Mouse (Mus musculus): ENCODE measurements at regions not wholly inside any gene's neighbourhood (a gene's known extent, or its start where the extent isn't known, plus 50 kb on each side); places are given as distances from the start of the nearest gene placed in this dataset.

DNA sequence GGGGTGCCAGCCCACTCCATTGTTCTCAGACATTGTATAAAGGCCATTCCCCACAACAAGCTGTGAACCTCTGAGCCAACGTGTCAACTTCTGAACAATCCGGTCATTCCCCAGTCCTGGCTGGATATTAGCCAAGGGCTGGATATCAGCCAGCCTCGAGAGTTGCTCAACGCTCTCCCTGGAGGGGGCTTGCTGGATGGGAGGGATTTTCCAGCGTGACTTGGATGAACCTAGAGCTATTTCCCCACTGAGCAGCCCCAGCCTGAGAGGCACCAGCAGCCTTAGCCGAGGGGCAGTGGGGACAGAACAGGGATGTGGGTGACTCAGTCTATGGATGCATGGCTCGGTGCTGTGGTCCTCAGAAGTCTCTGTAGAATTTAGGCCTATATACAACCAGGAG is 51.0 kb upstream of the Wnt11 start:
- Histone ChIP-seq H3K9ac (replicated peaks; ENCODE audit: low read length) (no peak overlapping the region), H3K4me3 (replicated peaks; ENCODE audit: low read depth, low read length) (no peak overlapping the region), H3K4me1 (ENCODE audit: control insufficient read depth, insufficient read depth, low read length) (peaks cover 10% of the 10 kb centered on the region), H3K27ac (replicated peaks; ENCODE audit: low read depth, low read length) (peak overlapping the region; percentile 46; the same call in 1 of the 2 replicates), H3K27me3 (ENCODE audit: control insufficient read depth, insufficient read depth, low read length) (no peaks in the 10 kb centered on the region), H3K4me2 (ENCODE audit: low read length) (no peak overlapping the region), H3K9me3 (ENCODE audit: control insufficient read depth, low read length) (no peaks in the 10 kb centered on the region), H3K36me3 (ENCODE audit: control insufficient read depth, insufficient read depth, low read length) (no peaks in the 10 kb centered on the region)
- 10% methylated on average over 7 of the region's 7 CpGs for WGBS
- DNase-seq (peak; percentile 84), ATAC-seq (ENCODE audit: low FRiP score, low TSS enrichment) (peak; percentile 40; the same call in 1 of the 2 replicates)

DNA sequence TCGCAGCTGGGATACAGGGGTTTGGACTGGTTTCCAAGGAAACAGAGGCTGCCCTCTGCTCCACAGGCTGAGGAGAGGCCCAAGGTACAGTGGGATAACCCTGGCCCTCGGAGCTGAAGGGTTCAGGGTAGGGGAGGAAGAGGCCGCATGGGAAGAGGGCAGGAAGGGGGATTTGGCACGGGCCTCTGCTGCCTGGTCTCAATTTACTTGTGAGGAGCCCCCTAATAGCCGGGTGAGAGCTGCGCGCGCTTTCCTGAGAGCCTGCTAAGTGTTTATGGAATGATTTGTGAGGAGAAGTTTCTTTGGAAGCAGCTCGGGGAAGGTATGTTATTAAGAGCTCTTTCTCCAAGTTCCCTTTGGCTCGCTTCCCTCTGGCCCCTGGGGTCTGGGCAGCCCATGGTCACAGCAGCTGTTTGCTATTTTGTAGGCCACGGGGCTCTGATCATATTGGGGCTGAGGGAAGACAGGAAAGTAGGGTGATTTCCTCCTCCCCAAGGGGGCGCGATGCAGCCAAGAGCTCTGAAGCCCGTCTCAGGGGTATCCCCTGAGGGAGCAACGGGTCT is 50.5 kb upstream of the Wnt11 start:
- Histone ChIP-seq H3K4me3 (replicated peaks; ENCODE audit: low read depth, low read length) (no peak overlapping the region), H3K4me2 (ENCODE audit: low read length) (no peak overlapping the region), H3K36me3 (ENCODE audit: control insufficient read depth, insufficient read depth, low read length) (no peaks in the 10 kb centered on the region), H3K4me1 (ENCODE audit: control insufficient read depth, insufficient read depth, low read length) (peaks cover 10% of the 10 kb centered on the region), H3K9me3 (ENCODE audit: control insufficient read depth, low read length) (no peaks in the 10 kb centered on the region), H3K27ac (replicated peaks; ENCODE audit: low read depth, low read length) (peak overlapping the region; percentile 46; the same call in 1 of the 2 replicates), H3K9ac (replicated peaks; ENCODE audit: low read length) (no peak overlapping the region), H3K27me3 (ENCODE audit: control insufficient read depth, insufficient read depth, low read length) (no peaks in the 10 kb centered on the region)
- 50% methylated on average over 15 of the region's 15 CpGs for whole genome bisulfite sequencing
- peak; percentile 31; the same call in 1 of the 2 replicates for ATAC-seq (ENCODE audit: low FRiP score, low TSS enrichment)
- peak; percentile 40 for DNase-seq

Data from midbrain, embryonic 14.5 days (tissue).